Mouse (Mus musculus) limb, embryonic 11.5 days (tissue): ENCODE measurements at regions not wholly inside any gene's neighbourhood (a gene's known extent, or its start where the extent isn't known, plus 50 kb on each side); places are given as distances from the start of the nearest gene placed in this dataset.

ENCODE experiments used
- ATAC-seq: fragments of 200-750 bp; cut with Nextera tagmentation; 2 replicates; pipeline ENCODE4 v1.8.0; 2017; ENCODE audit warnings: low read depth; ENCODE audit not compliant: insufficient number of reproducible peaks, low FRiP score, low TSS enrichment
- DNase-seq: peaks from one replicate; pipeline ENCODE4 v3.0.0-alpha.2; 2015; ENCODE audit warnings: low spot score
- H3K27ac ChIP-seq: fragments of 300-500 bp; sonication (generic); replicated peaks from 2 replicates; pipeline ENCODE4 v1.5.1; 2014; ENCODE audit warnings: low read depth, mild to moderate bottlenecking, low read length
- H3K27me3 ChIP-seq: fragments of 300-500 bp; sonication (generic); 2 replicates; pipeline ENCODE4 v1.6.1; 2014; ENCODE audit warnings: mild to moderate bottlenecking, low read length, mixed read lengths; ENCODE audit not compliant: control insufficient read depth, insufficient read depth
- H3K36me3 ChIP-seq: fragments of 300-500 bp; sonication (generic); 2 replicates; pipeline ENCODE4 v1.6.1; 2014; ENCODE audit warnings: mild to moderate bottlenecking, low read length, moderate library complexity, mixed read lengths; ENCODE audit not compliant: control insufficient read depth, insufficient read depth
- H3K4me1 ChIP-seq: fragments of 300-500 bp; sonication (generic); 2 replicates; pipeline ENCODE4 v1.6.1; 2014; ENCODE audit warnings: low read length, mixed read lengths; ENCODE audit not compliant: control insufficient read depth, insufficient read depth
- H3K4me2 ChIP-seq: fragments of 300-500 bp; sonication (generic); 2 replicates; pipeline ENCODE4 v1.6.1; 2014; ENCODE audit warnings: low read depth, mild to moderate bottlenecking, moderate library complexity; ENCODE audit not compliant: severe bottlenecking
- H3K4me3 ChIP-seq: fragments of 300-500 bp; sonication (generic); 2 replicates; pipeline ENCODE4 v1.5.1; 2014; ENCODE audit warnings: low read depth, low read length
- H3K9ac ChIP-seq: fragments of 300-500 bp; sonication (generic); 2 replicates; pipeline ENCODE4 v1.6.1; 2014; ENCODE audit warnings: mild to moderate bottlenecking, low read length
- H3K9me3 ChIP-seq: fragments of 300-500 bp; sonication (generic); 2 replicates; pipeline ENCODE4 v1.6.1; 2016; ENCODE audit warnings: low read length; ENCODE audit not compliant: control insufficient read depth
- WGBS: fragments of 180-500 bp; shearing (Covaris S2); extraction: QIAGEN DNeasy Blood & Tissue Kit; methylation state at CpG from one replicate; pipeline ENCODE4 v1.1.7; 2014; 5-methylcytosine and 5-hydroxymethylcytosine counted together

DNA sequence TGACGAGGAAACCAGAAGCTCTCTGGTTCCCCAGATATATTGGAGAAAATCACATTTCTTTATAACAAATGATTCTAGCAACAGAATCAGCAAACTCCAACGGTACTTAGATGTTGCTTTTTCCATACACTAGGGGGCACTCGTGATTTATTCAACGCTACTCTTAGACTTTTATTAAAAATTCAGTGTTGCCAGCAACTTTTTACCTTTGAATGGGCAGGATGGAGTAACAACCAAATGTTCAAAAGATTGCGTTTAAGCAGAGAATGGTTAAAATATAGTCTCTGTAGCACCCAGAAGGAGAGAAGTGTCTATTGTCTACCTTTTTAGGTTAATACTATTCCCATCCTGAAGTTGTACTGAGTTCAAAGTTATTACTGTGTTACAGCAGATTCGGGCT is 715.4 kb upstream of the Cblb start:
- no peaks in the 10 kb centered on the region for H3K36me3 ChIP-seq
- H3K4me3 ChIP-seq = no peak overlapping the region
- H3K9ac ChIP-seq = no peak overlapping the region
- H3K4me2 ChIP-seq = no peak overlapping the region
- H3K4me1 ChIP-seq = no peaks in the 10 kb centered on the region
- no peaks in the 10 kb centered on the region for H3K9me3 ChIP-seq
- peak; percentile 23 for DNase-seq
- WGBS = 16% methylated on average over 6 of the region's 6 CpGs
- no peak overlapping the region for H3K27ac ChIP-seq
- H3K27me3 ChIP-seq = no peaks in the 10 kb centered on the region
- no peak for ATAC-seq

DNA sequence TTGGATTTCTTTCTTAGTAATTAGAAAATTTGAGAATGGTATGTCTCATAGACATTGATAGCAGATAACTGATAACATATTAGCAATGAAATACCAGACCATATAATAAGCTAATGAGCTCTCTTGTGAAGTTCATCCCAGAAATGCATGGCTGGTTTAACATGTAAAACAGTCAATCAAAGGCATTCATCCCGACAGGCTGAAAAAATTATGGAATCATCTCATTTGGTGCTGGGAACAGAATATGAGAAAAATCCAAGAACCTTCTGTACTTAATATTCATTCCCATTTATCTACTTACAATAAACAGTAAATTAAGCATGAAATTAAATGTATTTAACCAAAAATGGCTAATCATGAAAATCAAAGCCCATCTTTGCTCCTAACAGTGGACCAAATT is 698.8 kb upstream of the Cblb start:
- Histone ChIP-seq H3K4me1 (no peaks in the 10 kb centered on the region), H3K27me3 (no peaks in the 10 kb centered on the region), H3K4me2 (no peak overlapping the region), H3K27ac (no peak overlapping the region), H3K4me3 (no peak overlapping the region), H3K9me3 (no peaks in the 10 kb centered on the region), H3K9ac (no peak overlapping the region), H3K36me3 (no peaks in the 10 kb centered on the region)
- ATAC-seq (no peak), DNase-seq (no peak)
- WGBS = 88% methylated on average over 1 of the region's 1 CpGs

DNA sequence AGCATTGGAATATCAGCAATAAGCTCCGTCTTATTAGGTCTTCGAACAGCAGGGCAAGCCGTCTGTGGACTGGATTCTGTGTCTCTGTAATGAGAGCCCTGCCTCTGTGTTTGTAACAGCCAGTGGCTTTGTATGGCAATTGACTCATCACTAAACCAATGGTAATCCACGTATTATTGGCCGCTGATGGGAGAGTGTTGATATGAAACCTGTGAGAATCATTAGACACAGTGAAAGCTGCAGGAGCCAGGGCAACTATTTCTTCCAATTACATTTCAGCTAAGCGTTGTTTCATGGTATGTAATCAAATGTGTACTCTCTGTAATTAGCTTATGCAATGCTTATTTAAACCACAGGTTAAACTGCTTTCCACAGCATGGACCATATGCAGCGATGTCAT is 696.1 kb upstream of the Cblb start:
- ATAC-seq (no peak), DNase-seq (no peak)
- Histone ChIP-seq H3K4me3 (no peak overlapping the region), H3K9ac (no peak overlapping the region), H3K4me1 (no peaks in the 10 kb centered on the region), H3K27me3 (no peaks in the 10 kb centered on the region), H3K27ac (no peak overlapping the region), H3K36me3 (no peaks in the 10 kb centered on the region), H3K9me3 (no peaks in the 10 kb centered on the region), H3K4me2 (no peak overlapping the region)
- 75% methylated on average over 7 of the region's 7 CpGs for WGBS

DNA sequence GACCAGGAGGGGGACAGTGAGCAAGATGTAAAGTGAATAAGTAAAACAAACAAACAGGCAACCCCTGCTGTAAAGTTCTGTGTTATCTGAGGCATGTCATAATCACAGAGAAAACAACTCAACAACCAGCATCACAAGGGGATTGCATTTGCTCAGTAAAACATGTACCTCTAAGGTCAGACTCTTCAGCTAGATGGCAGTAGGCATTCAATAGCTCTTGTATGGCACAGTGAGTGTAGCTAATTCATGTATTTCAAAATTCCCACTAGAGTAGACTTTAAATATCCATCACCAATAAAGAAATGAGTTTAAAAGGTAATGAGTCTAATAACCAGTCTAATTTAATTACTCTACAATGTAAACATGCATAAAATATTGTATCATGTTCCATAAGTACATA is 683.9 kb upstream of the Cblb start:
- Histone ChIP-seq H3K4me1 (no peaks in the 10 kb centered on the region), H3K4me2 (no peak overlapping the region), H3K9me3 (no peaks in the 10 kb centered on the region), H3K27ac (no peak overlapping the region), H3K36me3 (no peaks in the 10 kb centered on the region), H3K4me3 (no peak overlapping the region), H3K27me3 (no peaks in the 10 kb centered on the region), H3K9ac (no peak overlapping the region)
- no peak for ATAC-seq
- DNase-seq = no peak

DNA sequence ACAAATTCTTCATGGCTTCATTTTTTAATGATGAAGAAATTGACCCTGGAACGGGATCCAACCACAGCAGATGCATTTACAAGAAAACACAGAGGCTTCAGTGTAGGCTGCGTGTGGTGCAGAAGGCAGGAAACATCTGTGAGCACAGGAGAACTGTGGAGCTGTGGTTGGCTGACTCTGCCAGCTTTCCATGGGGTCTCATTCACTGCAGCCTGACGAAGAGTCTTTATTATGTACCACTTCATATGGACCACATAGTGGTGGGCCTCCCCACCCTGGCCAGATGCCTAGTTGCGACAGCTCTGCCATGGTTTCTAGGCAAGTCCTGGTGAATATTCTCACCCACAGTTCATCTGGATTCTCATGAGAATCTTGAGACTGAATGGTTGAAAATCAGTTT is 678.9 kb upstream of the Cblb start:
- no peak overlapping the region for H3K4me3 ChIP-seq
- H3K36me3 ChIP-seq = no peaks in the 10 kb centered on the region
- H3K4me1 ChIP-seq = no peaks in the 10 kb centered on the region
- no peak overlapping the region for H3K27ac ChIP-seq
- DNase-seq (no peak), ATAC-seq (no peak)
- no peaks in the 10 kb centered on the region for H3K9me3 ChIP-seq
- H3K4me2 ChIP-seq = no peak overlapping the region
- WGBS = 62% methylated on average over 4 of the region's 4 CpGs
- no peak overlapping the region for H3K9ac ChIP-seq
- H3K27me3 ChIP-seq = no peaks in the 10 kb centered on the region

DNA sequence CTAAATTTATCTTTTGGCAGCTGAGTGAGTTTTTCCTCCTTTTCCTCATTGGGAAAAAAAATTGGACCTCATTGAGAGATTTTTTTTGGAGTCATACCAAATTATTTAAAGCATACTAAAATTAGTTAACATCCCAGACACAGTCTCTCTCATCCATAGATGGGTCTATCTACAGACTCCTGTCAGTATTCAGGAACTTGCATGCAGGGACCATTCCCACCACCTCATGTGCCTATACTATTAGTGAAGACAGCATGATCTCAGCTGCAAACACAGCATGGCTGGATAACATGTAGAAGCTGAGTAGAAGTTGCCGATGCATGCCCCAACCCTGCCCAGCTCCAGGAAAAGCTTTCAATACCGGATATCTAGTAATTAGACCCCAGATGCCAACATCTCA is 677.2 kb upstream of the Cblb start:
- Histone ChIP-seq H3K4me2 (no peak overlapping the region), H3K4me1 (no peaks in the 10 kb centered on the region), H3K27ac (no peak overlapping the region), H3K27me3 (no peaks in the 10 kb centered on the region), H3K36me3 (no peaks in the 10 kb centered on the region), H3K4me3 (no peak overlapping the region), H3K9ac (no peak overlapping the region), H3K9me3 (no peaks in the 10 kb centered on the region)
- no peak for DNase-seq
- no peak for ATAC-seq
- WGBS = 76% methylated on average over 2 of the region's 2 CpGs

DNA sequence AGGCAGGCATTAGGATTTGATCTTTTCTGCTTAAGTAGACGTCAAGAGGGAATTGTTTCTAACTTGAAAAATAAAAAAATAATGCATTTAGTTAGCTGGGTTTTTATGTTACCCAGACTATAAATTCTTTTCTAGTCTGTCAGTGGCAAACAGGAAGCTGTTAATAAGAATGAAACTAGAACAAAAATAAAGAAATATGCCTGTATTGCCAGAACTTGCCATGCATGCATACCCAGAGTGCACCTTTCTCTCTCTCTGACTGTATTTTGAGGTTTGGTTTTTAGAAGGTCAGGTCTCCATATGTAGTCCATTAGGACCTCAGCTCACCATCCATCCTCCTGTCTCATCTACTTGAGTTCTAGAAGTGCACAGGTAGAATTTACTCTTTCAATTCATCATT is 661.0 kb upstream of the Cblb start:
- no peak for ATAC-seq
- no peak overlapping the region for H3K9ac ChIP-seq
- no peak overlapping the region for H3K4me3 ChIP-seq
- no peak for DNase-seq
- H3K4me1 ChIP-seq = no peaks in the 10 kb centered on the region
- no peak overlapping the region for H3K4me2 ChIP-seq
- 44% methylated on average over 1 of the region's 1 CpGs for WGBS
- H3K27me3 ChIP-seq = no peaks in the 10 kb centered on the region
- H3K36me3 ChIP-seq = no peaks in the 10 kb centered on the region
- H3K27ac ChIP-seq = no peak overlapping the region
- H3K9me3 ChIP-seq = no peaks in the 10 kb centered on the region

DNA sequence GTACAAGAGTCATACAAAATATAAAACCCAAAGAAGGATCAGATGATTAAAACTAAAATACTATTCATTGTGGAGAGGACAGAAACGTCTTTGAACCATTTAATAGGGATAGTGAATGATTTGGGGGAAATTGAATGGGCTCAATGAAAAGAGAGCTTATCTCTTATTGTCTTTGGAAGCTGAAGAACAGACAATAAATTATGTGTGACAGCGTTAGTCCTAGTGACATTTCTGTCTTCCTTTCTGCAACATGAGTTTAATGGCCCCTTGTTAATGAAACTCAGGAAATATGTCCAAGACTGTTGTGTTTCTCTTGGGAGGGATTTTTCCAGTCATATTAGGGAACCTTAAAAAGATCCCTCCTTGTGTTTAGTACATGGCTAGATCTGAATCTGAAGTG is 644.6 kb upstream of the Cblb start:
- no peak overlapping the region for H3K27ac ChIP-seq
- no peak for ATAC-seq
- no peaks in the 10 kb centered on the region for H3K4me1 ChIP-seq
- no peak for DNase-seq
- no peaks in the 10 kb centered on the region for H3K27me3 ChIP-seq
- WGBS = 57% methylated on average over 2 of the region's 2 CpGs
- H3K36me3 ChIP-seq = no peaks in the 10 kb centered on the region
- H3K9me3 ChIP-seq = no peaks in the 10 kb centered on the region
- H3K4me2 ChIP-seq = no peak overlapping the region
- no peak overlapping the region for H3K4me3 ChIP-seq
- no peak overlapping the region for H3K9ac ChIP-seq

DNA sequence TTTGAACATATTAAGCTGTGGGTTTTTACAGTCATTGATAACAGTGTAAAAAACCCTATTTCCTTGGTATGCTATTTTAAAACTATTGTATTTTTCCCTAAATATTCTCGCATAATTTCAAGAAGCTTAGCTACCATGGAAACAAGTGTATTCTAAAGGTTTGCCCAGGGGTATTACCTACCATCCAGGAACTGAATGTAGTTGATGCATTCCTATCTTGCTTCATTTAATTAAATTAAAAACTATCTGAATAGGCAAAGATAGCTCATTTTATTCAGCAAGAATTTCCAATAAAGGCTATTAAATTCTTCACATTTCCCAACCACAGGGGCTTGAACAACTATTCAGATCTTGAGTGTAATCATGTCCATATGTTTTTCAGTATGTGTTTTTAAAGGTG is 643.5 kb upstream of the Cblb start:
- 95% methylated on average over 1 of the region's 1 CpGs for WGBS
- H3K4me1 ChIP-seq = no peaks in the 10 kb centered on the region
- H3K9me3 ChIP-seq = no peaks in the 10 kb centered on the region
- ATAC-seq = no peak
- H3K4me2 ChIP-seq = no peak overlapping the region
- H3K27ac ChIP-seq = no peak overlapping the region
- H3K27me3 ChIP-seq = no peaks in the 10 kb centered on the region
- no peaks in the 10 kb centered on the region for H3K36me3 ChIP-seq
- no peak overlapping the region for H3K9ac ChIP-seq
- no peak overlapping the region for H3K4me3 ChIP-seq
- no peak for DNase-seq
